Mouse (Mus musculus) spleen, adult 2 months (tissue): Measurements from ENCODE around the gene Uhrf1bp1. TPM values are rescaled to one million over a fixed set of nuclear protein-coding genes. Genes with fewer than 3 reads are reported as not detected.

Experiments
- DNase-seq, 2 experiments: peaks; one replicate each; pipeline versions ENCODE4 v3.0.0 to v3.0.0-alpha.2; 2012 to 2021; ENCODE audit warnings: low spot score in 2 of 2, low read depth in 1 of 2
- H3K27ac ChIP-seq: fragments of 200-500 bp; 2 replicates; pipeline ENCODE4 v1.5.1; 2012; ENCODE audit warnings: low read length, inconsistent platforms; ENCODE audit not compliant: insufficient read depth
- H3K27me3 ChIP-seq: fragments of 200-500 bp; 2 replicates; pipeline ENCODE4 v1.6.1; 2012; ENCODE audit warnings: mild to moderate bottlenecking, moderate library complexity, low read length, inconsistent platforms; ENCODE audit not compliant: control insufficient read depth, insufficient read depth
- H3K36me3 ChIP-seq: fragments of 200-500 bp; 2 replicates; pipeline ENCODE4 v1.6.1; 2012; ENCODE audit warnings: mild to moderate bottlenecking, low read length, inconsistent platforms; ENCODE audit not compliant: control insufficient read depth, insufficient read depth
- H3K4me1 ChIP-seq: fragments of 200-500 bp; 2 replicates; pipeline ENCODE4 v1.6.1; 2011; ENCODE audit warnings: inconsistent platforms; ENCODE audit not compliant: control insufficient read depth, insufficient read depth, insufficient read length
- H3K4me3 ChIP-seq: fragments of 200-500 bp; 2 replicates; pipeline ENCODE4 v1.5.1; 2011; ENCODE audit warnings: mild to moderate bottlenecking, inconsistent platforms; ENCODE audit not compliant: insufficient read depth, insufficient read length; ENCODE audit errors: extremely low read depth
- CTCF ChIP-seq: fragments of 200-500 bp; IDR thresholded peaks from 2 replicates; pipeline ENCODE4 v1.5.1; 2011; ENCODE audit warnings: mild to moderate bottlenecking, inconsistent platforms; ENCODE audit not compliant: insufficient read depth, insufficient read length, insufficient replicate concordance; ENCODE audit errors: extremely low read depth
- POLR2A ChIP-seq: fragments of 200-500 bp; IDR thresholded peaks from 2 replicates; pipeline ENCODE4 v1.6.1; 2011; ENCODE audit warnings: low read depth, low read length, inconsistent platforms
- WGBS: fragments of 180-500 bp; shearing (Covaris S2); methylation state at CpG from one replicate; pipeline ENCODE4 v1.1.7; 2018; 5-methylcytosine and 5-hydroxymethylcytosine counted together
- polyA plus RNA-seq: library from polyadenylated mRNA; depleted of rRNA; stranded (reverse); fragments of >200 nt; gene quantifications from 2 replicates; pipeline ENCODE4 v1.2.3, GENCODE M21; 2012

The Uhrf1bp1 gene
- polyA plus RNA-seq, 1 experiment: 2.5 TPM

DNA sequence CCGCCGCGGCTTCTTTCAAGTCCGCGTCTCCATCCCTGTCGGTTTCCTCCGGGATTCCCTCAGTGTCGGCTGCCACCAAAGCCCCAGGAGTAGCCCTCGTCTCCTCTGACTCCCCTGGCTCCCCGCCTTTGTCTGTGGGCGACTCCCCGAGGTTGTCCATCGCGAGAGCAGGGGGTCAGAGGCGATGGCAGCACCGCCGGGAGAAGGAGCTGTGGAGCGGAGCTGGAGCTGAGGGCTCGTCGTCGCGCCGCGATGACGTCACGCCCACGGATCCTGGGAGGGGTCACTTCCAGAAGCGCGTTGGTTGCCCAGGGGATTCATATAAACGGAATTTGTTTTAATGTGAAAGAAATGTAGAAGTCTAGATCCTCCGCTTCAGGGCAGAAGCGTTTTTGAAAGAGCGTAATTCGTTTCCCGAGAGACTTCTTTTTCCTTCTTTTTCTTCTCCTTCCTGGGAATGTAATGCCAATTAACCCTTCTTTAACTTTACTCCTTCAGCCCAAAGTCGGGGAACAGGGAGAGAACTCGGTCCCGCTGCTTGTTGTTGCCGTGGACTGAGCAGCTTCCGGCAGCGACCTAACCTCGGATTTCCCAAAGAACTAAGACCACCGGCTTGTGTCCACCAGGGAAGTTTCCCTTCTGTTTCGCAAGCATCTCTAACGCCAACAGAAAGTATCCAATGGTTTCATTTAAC, 51.4 kb downstream of the Uhrf1bp1 start:
- peak; percentile 67 to 83 for DNase-seq
- peaks cover 5% of the 10 kb centered on the region for H3K4me1 ChIP-seq
- H3K27ac ChIP-seq: no peak overlapping the region
- H3K27me3 ChIP-seq: no peaks in the 10 kb centered on the region
- peak overlapping the region; percentile 86 for H3K4me3 ChIP-seq
- TF ChIP-seq CTCF (no peak), POLR2A (no peak)
- under 1% methylated on average over 45 of the region's 45 CpGs for whole genome bisulfite sequencing
- H3K36me3 ChIP-seq: peaks cover 3% of the 10 kb centered on the region; the same call in 1 of the 2 replicates

- no peak for TF ChIP-seq POLR2A
- TF ChIP-seq CTCF: no peak
- H3K4me1 ChIP-seq: peaks cover 5% of the 10 kb centered on the region
- peak overlapping the region; percentile 89 for H3K4me3 ChIP-seq
- no peaks in the 10 kb centered on the region for H3K27me3 ChIP-seq
- no peaks in the 10 kb centered on the region for H3K36me3 ChIP-seq
- WGBS: under 1% methylated on average over 12 of the region's 12 CpGs
- peak; percentile 13 to 27 for DNase-seq
- peak overlapping the region; percentile 61; the same call in 1 of the 2 replicates for H3K27ac ChIP-seq
Observed at GRCm38 (mm10) chr17:27908206-27908887, 52.1 kb downstream of the Uhrf1bp1 start.

- Histone ChIP-seq H3K4me3 (peak within 1 kb of the TSS; percentile 89), H3K4me1 (peaks cover 5% of the 10 kb centered on the region), H3K36me3 (no peaks in the 10 kb centered on the region), H3K27me3 (no peaks in the 10 kb centered on the region), H3K27ac (peak within 1 kb of the TSS; percentile 85)
- TF ChIP-seq CTCF (no peak), POLR2A (no peak; the same call in 1 of the 2 replicates)
- peak; percentile 67 to 77 for DNase-seq
- WGBS: under 1% methylated on average over 76 of the region's 78 CpGs
Observed at GRCm38 (mm10) chr17:27908888-27909621, 52.8 kb downstream of the Uhrf1bp1 start, which contains the start of gene Anks1. TSS of gene Anks1 (plus strand) at chr17:27909306.

DNA sequence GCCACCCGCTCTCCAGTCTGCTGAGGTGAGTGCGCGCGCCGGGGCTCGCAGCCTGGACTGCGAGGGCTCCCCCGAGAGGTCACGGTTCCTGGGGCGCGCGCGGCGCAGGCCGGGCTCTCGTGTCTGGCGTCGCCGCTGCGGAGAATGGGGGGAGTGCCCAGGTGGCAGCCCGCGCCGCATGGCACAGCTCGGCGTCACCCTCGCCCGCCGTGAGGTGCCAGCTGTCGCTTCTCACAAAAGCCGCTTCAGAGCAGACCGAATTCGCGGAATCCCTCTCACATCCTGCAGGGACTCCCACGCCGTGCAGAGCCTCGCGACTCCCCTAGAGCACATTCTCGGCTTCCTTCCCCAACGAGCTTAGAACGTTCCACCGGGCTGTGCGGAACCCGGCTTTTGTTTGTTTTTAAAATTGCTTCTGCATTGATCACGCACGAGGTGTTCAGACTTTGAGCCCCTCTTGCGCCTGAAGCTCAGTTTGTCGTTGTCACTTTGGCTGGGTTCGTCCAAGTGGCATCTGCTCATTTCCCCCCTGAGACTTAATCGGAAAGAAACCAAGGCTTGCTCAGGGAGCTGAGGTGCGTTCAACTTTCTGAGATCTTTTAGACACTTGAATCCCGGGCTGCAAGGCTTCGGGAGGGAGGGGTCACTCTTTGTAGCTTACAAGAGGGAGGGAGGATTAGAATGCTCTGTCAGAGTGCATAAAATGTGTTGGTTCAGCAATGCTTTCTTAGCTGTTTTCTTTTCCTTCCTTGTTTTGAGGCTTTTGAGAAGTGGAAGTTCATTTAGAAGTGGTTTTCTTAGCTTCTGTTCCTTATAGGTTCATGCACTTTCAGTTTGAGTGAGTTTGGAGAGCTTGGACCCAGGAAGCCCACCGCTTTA, 53.6 kb downstream of the Uhrf1bp1 start, which contains the start of gene Taf11:
Gene Taf11, minus strand, starts transcription at position 223 of the 879 bp plus-strand sequence.
- H3K27me3 ChIP-seq: no peaks in the 10 kb centered on the region
- H3K36me3 ChIP-seq: no peaks in the 10 kb centered on the region
- under 1% methylated on average over 53 of the region's 53 CpGs for WGBS
- H3K27ac ChIP-seq: peak within 1 kb of the TSS; percentile 85
- peaks cover 5% of the 10 kb centered on the region for H3K4me1 ChIP-seq
- TF ChIP-seq POLR2A (no peak), CTCF (no peak)
- DNase-seq: peak; percentile 14 to 52
- peak within 1 kb of the TSS; percentile 89 for H3K4me3 ChIP-seq

GRCm38 (mm10) chr17:27911371-27911770, 55.1 kb downstream of the Uhrf1bp1 start:
- 84% methylated on average over 7 of the region's 7 CpGs for WGBS
- no peaks in the 10 kb centered on the region for H3K27me3 ChIP-seq
- no peak overlapping the region for H3K27ac ChIP-seq
- peaks cover 5% of the 10 kb centered on the region for H3K4me1 ChIP-seq
- DNase-seq: no peak
- H3K36me3 ChIP-seq: no peaks in the 10 kb centered on the region
- H3K4me3 ChIP-seq: no peak overlapping the region
- TF ChIP-seq CTCF (no peak), POLR2A (no peak)

- 87% methylated on average over 4 of the region's 4 CpGs for WGBS
- TF ChIP-seq CTCF: no peak
- no peak for TF ChIP-seq POLR2A
- Histone ChIP-seq H3K27me3 (no peaks in the 10 kb centered on the region), H3K4me1 (peaks cover 5% of the 10 kb centered on the region), H3K27ac (no peak overlapping the region), H3K36me3 (no peaks in the 10 kb centered on the region), H3K4me3 (no peak overlapping the region)
- no peak for DNase-seq
Observed at GRCm38 (mm10) chr17:27914742-27915141, 58.5 kb downstream of the Uhrf1bp1 start.
